Comparison of ENCODE assay signal across 25 mouse cellular contexts in genomic region chr19:51330010-51330409, GRCm38 (mm10).
"Had no signal": no experiment of that assay in that cellular context is flagged by ENCODE, and none has a peak within 500 bp of the region (broad histone marks: within the 10 kb centered on the region; RNA-seq: fewer than 3 reads in every experiment).

No protein-coding gene starts in this region.

- H3K4me2 ChIP-seq: heart, embryonic 12.5 days; hindbrain, embryonic 12.5 days; hindbrain, embryonic 15.5 days; intestine, embryonic 15.5 days; limb, embryonic 12.5 days; liver, embryonic 11.5 days; liver, embryonic 13.5 days; liver, embryonic 15.5 days had no signal

- H3K4me1 ChIP-seq: heart, embryonic 10.5 days; heart, embryonic 12.5 days; hindbrain, embryonic 10.5 days; hindbrain, embryonic 12.5 days; hindbrain, embryonic 15.5 days; intestine, embryonic 15.5 days; limb, embryonic 10.5 days; limb, embryonic 12.5 days; liver, embryonic 13.5 days; liver, embryonic 15.5 days had no signal

- H3K36me3 ChIP-seq: heart, embryonic 10.5 days; heart, embryonic 12.5 days; hindbrain, embryonic 10.5 days; hindbrain, embryonic 12.5 days; hindbrain, embryonic 15.5 days; intestine, embryonic 15.5 days; limb, embryonic 10.5 days; limb, embryonic 12.5 days; liver, embryonic 13.5 days; liver, embryonic 15.5 days had no signal

- H3K4me3 ChIP-seq: gastrocnemius, adult 2 months; heart, embryonic 10.5 days; heart, embryonic 12.5 days; hindbrain, embryonic 10.5 days; hindbrain, embryonic 12.5 days; hindbrain, embryonic 15.5 days; intestine, embryonic 15.5 days; layer of hippocampus, adult 2 months; left cerebral cortex, adult 2 months; limb, embryonic 10.5 days; limb, embryonic 12.5 days; liver, embryonic 13.5 days; liver, embryonic 15.5 days had no signal

- ATAC-seq: inflammation-experienced regulatory T-cells, adult 6 months; intestine, embryonic 15.5 days; intestine, postnatal 0 days had no signal

- DNase-seq: gastrocnemius, adult 2 months; gastrocnemius, postnatal 10 days; gastrocnemius, postnatal 25 days; heart, adult 18-20 months; heart, postnatal 10 days; heart, postnatal 4 days; kidney, adult 18-20 months; kidney, postnatal 14 days; kidney, postnatal 4 days; liver; liver, embryonic 13.5 days had no signal

- H3K9ac ChIP-seq: heart, embryonic 12.5 days; hindbrain, embryonic 12.5 days; hindbrain, embryonic 15.5 days; intestine, embryonic 15.5 days; limb, embryonic 12.5 days; liver, embryonic 13.5 days; liver, embryonic 15.5 days had no signal

- H3K9me3 ChIP-seq: heart, embryonic 10.5 days; heart, embryonic 12.5 days; hindbrain, embryonic 10.5 days; hindbrain, embryonic 12.5 days; hindbrain, embryonic 15.5 days; intestine, embryonic 15.5 days; limb, embryonic 10.5 days; limb, embryonic 12.5 days; liver, embryonic 13.5 days; liver, embryonic 15.5 days had no signal

- H3K27ac ChIP-seq: gastrocnemius, adult 2 months; heart, embryonic 10.5 days; hindbrain, embryonic 10.5 days; hindbrain, embryonic 12.5 days; hindbrain, embryonic 15.5 days; intestine, embryonic 15.5 days; layer of hippocampus, adult 2 months; left cerebral cortex, adult 2 months; limb, embryonic 10.5 days; limb, embryonic 12.5 days; liver, embryonic 13.5 days; liver, embryonic 15.5 days had no signal

- H3K27me3 ChIP-seq: heart, embryonic 12.5 days; hindbrain, embryonic 12.5 days; hindbrain, embryonic 15.5 days; intestine, embryonic 15.5 days; limb, embryonic 12.5 days; liver, embryonic 13.5 days; liver, embryonic 15.5 days had no signal
